Mouse (Mus musculus) mature B cell (primary cell): ENCODE measurements at regions not wholly inside any gene's neighbourhood (a gene's known extent, or its start where the extent isn't known, plus 50 kb on each side); places are given as distances from the start of the nearest gene placed in this dataset.

Source experiments
- in situ Hi-C: fragments of 300-500 bp; cut with MboI; formaldehyde crosslinking; loops from 2 replicates; pipeline ENCODE4 v1.14.3; 2019

DNA sequence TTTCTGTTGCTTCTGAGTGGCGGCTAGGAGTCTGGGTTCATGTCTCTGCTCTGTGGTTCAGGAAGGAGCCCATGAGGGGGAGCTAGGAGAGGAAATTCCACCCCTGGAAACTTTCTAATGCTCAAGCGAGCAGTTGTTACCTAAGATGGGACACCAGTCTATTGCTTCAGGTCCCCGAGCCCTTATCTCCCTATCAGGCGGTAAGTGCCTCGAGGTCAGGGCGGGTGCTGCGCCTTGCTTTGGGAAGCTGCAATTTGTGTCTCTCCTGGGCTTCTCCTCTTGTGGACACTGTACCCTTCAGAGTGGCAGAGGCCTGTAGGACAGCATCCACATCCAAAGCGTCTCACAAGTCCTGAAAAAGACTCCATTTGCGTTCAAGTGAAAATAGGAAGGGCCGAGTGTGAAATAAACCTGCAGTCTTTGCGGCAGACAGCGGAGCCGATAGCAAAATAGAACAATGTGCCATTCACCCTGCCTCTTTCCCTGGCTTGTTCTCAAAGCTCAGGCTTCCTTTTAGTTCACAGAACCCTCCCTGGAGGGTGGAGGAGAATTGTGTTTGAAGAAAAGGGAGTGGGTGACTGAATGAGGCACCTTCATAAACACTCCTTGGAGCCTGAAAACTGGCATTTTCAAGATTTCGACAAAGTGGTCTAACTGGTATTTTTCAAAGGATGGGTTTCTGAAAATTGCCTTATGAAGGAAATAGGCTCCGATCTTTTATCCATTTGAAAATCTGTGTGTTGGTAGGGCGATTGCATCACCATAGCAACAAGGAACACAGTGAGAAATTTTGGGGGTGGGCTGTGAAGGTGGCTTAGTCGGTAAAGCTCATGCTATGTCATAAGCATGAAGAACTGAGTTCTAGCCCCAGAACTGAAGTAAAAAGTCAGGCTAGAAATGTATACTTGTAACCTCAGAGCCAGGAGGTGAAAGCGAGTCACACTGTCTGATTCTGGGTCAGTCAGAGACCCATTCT, 87.2 kb upstream of the Cxcr4 start:
- in situ Hi-C loops, result no loop called here

DNA sequence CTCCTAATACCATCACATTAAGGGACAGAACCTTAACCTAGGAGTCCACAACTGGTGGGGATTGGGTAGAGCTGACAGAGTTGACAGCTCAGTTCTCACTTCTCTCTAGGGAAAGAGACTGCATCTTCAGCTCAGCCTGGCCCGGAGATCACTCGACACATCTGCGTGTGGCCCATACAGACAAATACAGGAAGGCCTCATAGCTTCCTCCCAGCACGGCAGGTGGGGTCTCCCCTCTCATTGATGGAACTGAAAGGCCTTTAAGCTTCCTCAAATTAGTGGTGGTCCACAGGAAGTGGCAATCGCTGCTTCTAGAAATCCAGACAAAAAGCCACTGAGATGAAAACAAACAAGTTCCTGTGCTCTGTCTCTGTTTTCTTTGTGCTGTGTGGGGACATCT, 83.4 kb upstream of the Cxcr4 start:
- in situ Hi-C loops, result no loop called here

- in situ Hi-C loops, result no loop called here
These were observed 80.2 kb upstream of the Cxcr4 start for GRCm38 (mm10) chr1:128672306-128672705.

GRCm38 (mm10) chr1:128671495-128671894, 79.4 kb upstream of the Cxcr4 start:
- in situ Hi-C loops, result no loop called here

GRCm38 (mm10) chr1:128671016-128671415, 78.9 kb upstream of the Cxcr4 start:
- in situ Hi-C loops, result no loop called here

DNA sequence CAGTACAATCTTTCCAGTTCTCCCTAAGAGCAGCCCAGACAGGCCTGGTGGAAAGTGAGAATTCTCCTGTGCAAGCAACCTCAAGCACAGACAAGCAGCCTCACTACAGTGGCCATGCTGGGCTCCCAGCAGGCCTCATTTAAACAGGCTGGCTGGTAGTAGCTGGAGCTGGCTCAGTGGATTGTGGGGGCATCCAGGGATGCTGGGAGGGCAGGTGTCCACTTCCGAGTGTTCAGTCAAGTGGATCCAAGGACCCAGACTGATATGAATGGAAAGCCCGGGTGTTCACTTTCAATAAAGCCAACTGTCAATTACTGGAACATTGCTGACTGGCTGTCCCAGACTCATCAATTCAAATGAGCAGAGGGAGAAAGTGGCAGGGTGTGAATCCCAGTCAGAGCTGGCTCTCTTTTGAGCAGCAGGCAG, 77.2 kb upstream of the Cxcr4 start:
- in situ Hi-C loops, result no loop called here

DNA sequence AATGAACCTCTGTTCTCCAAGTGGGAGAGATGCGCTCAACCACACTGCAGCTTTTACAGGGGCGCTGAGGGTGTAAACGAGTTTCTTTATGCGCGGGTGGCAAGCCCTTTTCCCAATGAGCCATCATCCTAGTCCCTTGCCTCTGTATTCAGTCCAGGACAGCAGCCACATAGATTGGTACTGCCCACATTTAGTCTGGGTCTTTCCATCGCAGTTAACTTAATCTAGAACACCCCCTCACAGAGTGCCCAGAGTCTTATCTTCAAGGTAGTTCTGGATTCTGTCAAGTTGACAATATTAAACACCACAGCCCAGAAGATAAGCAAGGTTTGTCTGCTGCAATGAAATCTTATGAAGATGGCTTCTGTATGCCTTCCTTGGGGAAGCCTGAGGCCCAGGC, 76.6 kb upstream of the Cxcr4 start:
- in situ Hi-C loops, result no loop called here

GRCm38 (mm10) chr1:128667121-128667762, 75.1 kb upstream of the Cxcr4 start:
- in situ Hi-C loops, result no loop called here

DNA sequence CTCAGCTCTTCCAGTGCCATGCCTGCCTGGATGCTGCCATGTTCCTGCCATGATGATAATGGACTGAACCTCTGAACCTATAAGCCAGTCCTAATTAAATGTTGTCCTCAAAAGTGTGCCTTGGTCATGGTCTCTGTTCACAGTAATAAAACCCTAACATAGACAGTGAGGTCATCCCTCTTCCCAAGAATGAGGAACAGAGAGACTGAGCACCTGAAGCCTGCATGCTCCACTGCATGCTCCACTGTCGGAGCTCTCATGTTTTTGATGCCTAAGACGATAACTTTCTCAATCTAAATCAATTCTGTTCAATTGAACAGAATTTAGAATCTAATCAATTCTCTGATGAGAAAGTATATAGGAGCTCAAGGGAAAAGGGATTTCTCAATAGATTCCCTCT, 71.1 kb upstream of the Cxcr4 start:
- in situ Hi-C loops, result no loop called here

- in situ Hi-C loops, result no loop called here
These were observed 67.8 kb upstream of the Cxcr4 start for GRCm38 (mm10) chr1:128659857-128660256.

GRCm38 (mm10) chr1:128658802-128659201, 66.7 kb upstream of the Cxcr4 start:
- in situ Hi-C loops, result no loop called here

GRCm38 (mm10) chr1:128654099-128654862, 62.2 kb upstream of the Cxcr4 start:
- in situ Hi-C loops, result no loop called here

GRCm38 (mm10) chr1:128650596-128650995, 58.5 kb upstream of the Cxcr4 start:
- in situ Hi-C loops, result no loop called here

DNA sequence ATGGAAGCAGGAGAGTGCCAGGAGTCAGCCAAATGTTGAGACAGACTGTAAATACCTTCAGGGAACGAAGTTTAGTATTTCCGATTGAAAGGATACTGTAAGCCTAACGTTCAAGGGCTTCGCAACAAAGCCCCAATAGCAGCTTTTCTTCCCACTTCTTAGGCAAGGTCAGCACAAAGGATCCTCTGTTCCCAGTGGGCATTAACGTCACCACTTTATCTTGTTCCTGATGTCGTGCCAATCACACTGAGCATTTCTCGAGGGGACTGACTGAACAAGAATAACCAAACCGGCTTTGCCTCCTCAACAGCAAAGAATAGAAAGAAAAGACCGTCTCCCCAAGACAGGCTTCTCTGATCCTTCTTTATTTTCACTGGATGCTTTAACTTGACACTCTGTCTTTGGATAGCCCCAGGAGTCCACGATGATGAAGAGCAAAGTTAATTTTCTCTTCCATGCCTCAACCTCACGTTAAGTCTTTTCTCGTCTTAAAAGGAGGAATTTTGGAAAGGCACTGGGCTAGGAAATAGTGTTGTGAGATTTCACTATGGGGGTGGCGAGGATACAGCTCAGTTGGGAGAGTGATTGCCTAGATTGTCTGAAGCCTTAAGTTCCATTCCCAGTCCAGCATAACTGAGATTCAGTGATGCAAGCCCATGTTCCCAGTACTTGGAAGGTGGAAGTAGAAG, 57.5 kb upstream of the Cxcr4 start:
- in situ Hi-C loops, result no loop called here

DNA sequence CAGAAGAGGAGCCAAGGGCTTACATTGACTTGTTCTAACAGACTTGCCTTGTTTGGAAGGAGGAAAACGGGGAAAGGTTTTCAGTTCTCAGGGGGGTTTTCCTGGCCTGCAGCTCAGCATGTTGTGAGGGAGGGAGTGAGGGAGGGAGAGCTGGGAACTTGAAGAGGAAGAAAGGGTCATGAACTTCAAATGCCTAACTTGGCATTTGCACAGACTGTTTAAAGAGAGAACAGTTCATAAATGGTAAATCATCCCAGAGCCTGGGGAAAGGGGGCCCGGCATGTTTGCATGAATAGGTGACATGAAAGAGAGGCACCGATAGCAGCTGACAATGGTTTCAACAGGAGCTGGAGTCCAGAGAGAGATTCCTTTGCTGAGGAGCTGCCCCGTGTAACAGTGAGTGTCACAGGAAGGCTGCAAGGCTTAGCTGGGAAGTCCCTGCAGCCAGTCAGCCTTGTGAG, 51.3 kb upstream of the Cxcr4 start:
- in situ Hi-C loops, result no loop called here

DNA sequence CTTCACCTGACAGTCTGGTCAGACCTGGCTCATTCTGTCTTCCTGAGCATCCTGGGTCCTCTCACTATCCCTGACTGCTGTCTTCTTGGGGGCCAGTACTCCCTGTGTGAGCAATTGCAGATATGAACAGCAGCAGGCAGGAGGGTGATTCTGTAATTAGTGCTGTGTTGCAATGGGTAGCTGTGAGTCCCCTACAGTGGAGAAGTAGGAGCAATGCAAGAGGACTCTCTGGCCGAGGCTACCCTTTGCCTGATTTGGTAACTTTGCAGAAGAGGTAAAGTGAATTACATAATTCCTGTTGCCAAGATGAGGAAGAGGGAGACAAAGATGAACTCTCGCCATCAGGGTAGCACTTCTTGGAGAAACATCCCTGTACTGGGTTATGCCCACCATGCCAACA, 50.1 kb upstream of the Cxcr4 start:
- in situ Hi-C loops, result no loop called here
